Mouse (Mus musculus) ES-E14 (cell line): ENCODE measurements at regions not wholly inside any gene's neighbourhood (a gene's known extent, or its start where the extent isn't known, plus 50 kb on each side); places are given as distances from the start of the nearest gene placed in this dataset.

Experiments used
- HCFC1 ChIP-seq: IDR thresholded peaks from 2 replicates; pipeline ENCODE4 v1.6.1; 2012; ENCODE audit warnings: low read length, inconsistent platforms, borderline replicate concordance; ENCODE audit not compliant: insufficient read depth
- MAFK ChIP-seq: IDR thresholded peaks from 2 replicates; pipeline ENCODE4 v1.6.1; 2014; ENCODE audit warnings: mild to moderate bottlenecking, low read depth, low read length, inconsistent platforms; ENCODE audit not compliant: insufficient read depth
- ZNF384 ChIP-seq: IDR thresholded peaks from 2 replicates; pipeline ENCODE4 v1.6.1; 2012; ENCODE audit warnings: low read depth, low read length, inconsistent platforms

- no peak for TF ChIP-seq ZNF384
- no peak for TF ChIP-seq MAFK
- no peak for TF ChIP-seq HCFC1
Measured at GRCm38 (mm10) chr19:54244176-54244575, 200.2 kb downstream of the Adra2a start.
